Mouse (Mus musculus) lung, embryonic 15.5 days (tissue): Measurements from ENCODE around the gene Mgat5. TPM values are rescaled to one million over a fixed set of nuclear protein-coding genes. Genes with fewer than 3 reads are reported as not detected.

Source experiments
- ATAC-seq: fragments of 200-750 bp; cut with Nextera tagmentation; 2 replicates; pipeline ENCODE4 v1.8.0; 2017; ENCODE audit warnings: moderate number of reproducible peaks, borderline replicate concordance; ENCODE audit not compliant: low FRiP score, low TSS enrichment; ENCODE audit errors: extremely low read depth
- H3K27ac ChIP-seq: fragments of 300-500 bp; sonication (generic); 2 replicates; pipeline ENCODE4 v1.5.1; 2015; ENCODE audit warnings: moderate library complexity, mild to moderate bottlenecking, inconsistent platforms
- H3K27me3 ChIP-seq: fragments of 300-500 bp; sonication (generic); 2 replicates; pipeline ENCODE4 v1.6.1; 2015; ENCODE audit warnings: inconsistent platforms
- H3K36me3 ChIP-seq: fragments of 300-500 bp; sonication (generic); 2 replicates; pipeline ENCODE4 v1.6.1; 2015; ENCODE audit warnings: inconsistent platforms
- H3K4me1 ChIP-seq: fragments of 300-500 bp; sonication (generic); 2 replicates; pipeline ENCODE4 v1.6.1; 2015; ENCODE audit warnings: inconsistent platforms
- H3K4me2 ChIP-seq: fragments of 300-500 bp; sonication (generic); 2 replicates; pipeline ENCODE4 v1.6.1; 2015; ENCODE audit warnings: inconsistent platforms, mild to moderate bottlenecking, moderate library complexity
- H3K4me3 ChIP-seq: fragments of 300-500 bp; sonication (generic); 2 replicates; pipeline ENCODE4 v1.5.1; 2015; ENCODE audit warnings: mild to moderate bottlenecking, inconsistent platforms
- H3K9ac ChIP-seq: fragments of 300-500 bp; sonication (generic); 2 replicates; pipeline ENCODE4 v1.6.1; 2015; ENCODE audit warnings: inconsistent platforms
- H3K9me3 ChIP-seq: fragments of 300-500 bp; sonication (generic); 2 replicates; pipeline ENCODE4 v1.6.1; 2016; ENCODE audit warnings: inconsistent platforms
- WGBS: fragments of 180-500 bp; shearing (Covaris S2); methylation state at CpG from one replicate; pipeline ENCODE4 v1.1.7; 2015; 5-methylcytosine and 5-hydroxymethylcytosine counted together
- polyA plus RNA-seq: library from polyadenylated mRNA; unstranded; fragments of >200 nt; fragmentation: Nextera tagmentation; extraction: Ambion mirVana; gene quantifications from 2 replicates; pipeline ENCODE4 v1.2.1, GENCODE M21; 2015

Gene Mgat5
- polyA plus RNA-seq, 1 experiment from 2014 or later: 4.1 TPM

- no peaks in the 10 kb centered on the region for H3K4me1 ChIP-seq
- H3K27me3 ChIP-seq: no peaks in the 10 kb centered on the region
- 53% methylated on average over 6 of the region's 6 CpGs for WGBS
- H3K36me3 ChIP-seq: 0 out of 2 replicates have a peak, but pooled peaks cover 4% of the 10 kb centered on the region
- no peak overlapping the region for H3K4me3 ChIP-seq
- H3K27ac ChIP-seq: no peak overlapping the region
- no peak overlapping the region for H3K9ac ChIP-seq
- no peak overlapping the region for H3K4me2 ChIP-seq
- H3K9me3 ChIP-seq: no peaks in the 10 kb centered on the region
- ATAC-seq: no peak
Measured at GRCm38 (mm10) chr1:127465292-127465691, 260.5 kb downstream of the Mgat5 start.

GRCm38 (mm10) chr1:127467238-127467637, 262.4 kb downstream of the Mgat5 start:
- no peak for ATAC-seq

GRCm38 (mm10) chr1:127470175-127470574, 265.4 kb downstream of the Mgat5 start:
- Histone ChIP-seq H3K4me3 (no peak overlapping the region), H3K36me3 (no peaks in the 10 kb centered on the region), H3K4me2 (no peak overlapping the region), H3K9me3 (no peaks in the 10 kb centered on the region), H3K27ac (no peak overlapping the region), H3K9ac (no peak overlapping the region), H3K27me3 (no peaks in the 10 kb centered on the region), H3K4me1 (no peaks in the 10 kb centered on the region)
- no peak for ATAC-seq
- 57% methylated on average over 4 of the region's 4 CpGs for WGBS

More at GRCm38 (mm10) chr1:127467238-127467637, 262.4 kb downstream of the Mgat5 start:
- no peaks in the 10 kb centered on the region for H3K27me3 ChIP-seq
- H3K9ac ChIP-seq: no peak overlapping the region
- H3K27ac ChIP-seq: no peak overlapping the region
- WGBS: 95% methylated on average over 5 of the region's 5 CpGs
- H3K9me3 ChIP-seq: no peaks in the 10 kb centered on the region
- H3K4me2 ChIP-seq: no peak overlapping the region
- no peak overlapping the region for H3K4me3 ChIP-seq
- H3K4me1 ChIP-seq: no peaks in the 10 kb centered on the region
- H3K36me3 ChIP-seq: 0 out of 2 replicates have a peak, but pooled peaks cover 2% of the 10 kb centered on the region

- Histone ChIP-seq H3K27ac (no peak overlapping the region), H3K4me3 (no peak overlapping the region), H3K9ac (no peak overlapping the region), H3K9me3 (no peaks in the 10 kb centered on the region), H3K4me1 (no peaks in the 10 kb centered on the region), H3K4me2 (no peak overlapping the region), H3K27me3 (no peaks in the 10 kb centered on the region), H3K36me3 (no peaks in the 10 kb centered on the region)
- WGBS: 89% methylated on average over 5 of the region's 5 CpGs
- ATAC-seq: no peak
Measured at GRCm38 (mm10) chr1:127475756-127476155, 270.9 kb downstream of the Mgat5 start.

GRCm38 (mm10) chr1:127482911-127483310, 278.1 kb downstream of the Mgat5 start:
- Histone ChIP-seq H3K4me3 (no peak overlapping the region), H3K9ac (no peak overlapping the region), H3K4me2 (no peak overlapping the region), H3K27me3 (no peaks in the 10 kb centered on the region), H3K9me3 (no peaks in the 10 kb centered on the region), H3K4me1 (no peaks in the 10 kb centered on the region), H3K27ac (no peak overlapping the region), H3K36me3 (no peaks in the 10 kb centered on the region)
- WGBS: 68% methylated on average over 10 of the region's 10 CpGs
- no peak for ATAC-seq

GRCm38 (mm10) chr1:127484188-127484587, 279.4 kb downstream of the Mgat5 start:
- Histone ChIP-seq H3K4me2 (no peak overlapping the region), H3K4me3 (no peak overlapping the region), H3K27me3 (no peaks in the 10 kb centered on the region), H3K9ac (no peak overlapping the region), H3K9me3 (no peaks in the 10 kb centered on the region), H3K4me1 (no peaks in the 10 kb centered on the region), H3K27ac (no peak overlapping the region), H3K36me3 (no peaks in the 10 kb centered on the region)
- 90% methylated on average over 8 of the region's 8 CpGs for WGBS
- no peak for ATAC-seq

GRCm38 (mm10) chr1:127484826-127485225, 280.0 kb downstream of the Mgat5 start:
- Histone ChIP-seq H3K4me2 (no peak overlapping the region), H3K27me3 (no peaks in the 10 kb centered on the region), H3K36me3 (no peaks in the 10 kb centered on the region), H3K27ac (no peak overlapping the region), H3K9me3 (no peaks in the 10 kb centered on the region), H3K9ac (no peak overlapping the region), H3K4me3 (no peak overlapping the region), H3K4me1 (no peaks in the 10 kb centered on the region)
- 35% methylated on average over 7 of the region's 7 CpGs for WGBS
- peak; percentile 8; the same call in 1 of the 2 replicates for ATAC-seq

- Histone ChIP-seq H3K27me3 (no peaks in the 10 kb centered on the region), H3K9me3 (no peaks in the 10 kb centered on the region), H3K4me3 (no peak overlapping the region), H3K4me1 (no peaks in the 10 kb centered on the region), H3K27ac (no peak overlapping the region), H3K4me2 (no peak overlapping the region), H3K36me3 (no peaks in the 10 kb centered on the region), H3K9ac (no peak overlapping the region)
- ATAC-seq: no peak
- WGBS: 81% methylated on average over 4 of the region's 4 CpGs
Measured at GRCm38 (mm10) chr1:127487161-127487560, 282.3 kb downstream of the Mgat5 start.

GRCm38 (mm10) chr1:127496737-127497543, 292.1 kb downstream of the Mgat5 start:
- no peaks in the 10 kb centered on the region for H3K27me3 ChIP-seq
- H3K4me1 ChIP-seq: no peaks in the 10 kb centered on the region
- no peak overlapping the region for H3K9ac ChIP-seq
- H3K36me3 ChIP-seq: no peaks in the 10 kb centered on the region
- peak; percentile 43; the same call in 1 of the 2 replicates for ATAC-seq
- no peak overlapping the region for H3K27ac ChIP-seq
- H3K9me3 ChIP-seq: no peaks in the 10 kb centered on the region
- WGBS: 32% methylated on average over 9 of the region's 9 CpGs
- no peak overlapping the region for H3K4me2 ChIP-seq
- no peak overlapping the region for H3K4me3 ChIP-seq

GRCm38 (mm10) chr1:127498746-127499145, 293.9 kb downstream of the Mgat5 start:
- Histone ChIP-seq H3K4me3 (no peak overlapping the region), H3K4me2 (no peak overlapping the region), H3K27me3 (no peaks in the 10 kb centered on the region), H3K9me3 (no peaks in the 10 kb centered on the region), H3K36me3 (no peaks in the 10 kb centered on the region), H3K27ac (no peak overlapping the region), H3K9ac (no peak overlapping the region), H3K4me1 (no peaks in the 10 kb centered on the region)
- 34% methylated on average over 9 of the region's 9 CpGs for WGBS
- no peak for ATAC-seq

- no peak for ATAC-seq
- H3K27ac ChIP-seq: no peak overlapping the region
- H3K4me2 ChIP-seq: no peak overlapping the region
- H3K27me3 ChIP-seq: no peaks in the 10 kb centered on the region
- H3K9ac ChIP-seq: no peak overlapping the region
- H3K36me3 ChIP-seq: no peaks in the 10 kb centered on the region
- no peaks in the 10 kb centered on the region for H3K4me1 ChIP-seq
- no peaks in the 10 kb centered on the region for H3K9me3 ChIP-seq
- WGBS: 7% methylated on average over 8 of the region's 8 CpGs
- H3K4me3 ChIP-seq: no peak overlapping the region
Measured at GRCm38 (mm10) chr1:127500219-127500618, 295.4 kb downstream of the Mgat5 start.

- 63% methylated on average over 17 of the region's 17 CpGs for WGBS
- Histone ChIP-seq H3K4me1 (no peaks in the 10 kb centered on the region), H3K9me3 (no peaks in the 10 kb centered on the region), H3K4me2 (no peak overlapping the region), H3K27ac (no peak overlapping the region), H3K4me3 (no peak overlapping the region), H3K36me3 (no peaks in the 10 kb centered on the region), H3K27me3 (no peaks in the 10 kb centered on the region), H3K9ac (no peak overlapping the region)
- ATAC-seq: no peak
Measured at GRCm38 (mm10) chr1:127500701-127501100, 295.9 kb downstream of the Mgat5 start.
